Mouse (Mus musculus) kidney, postnatal 4 days (tissue): ENCODE data around the gene Gemin5.
A peak's percentile ranks its signal among the peaks of the same experiment; 100 is the strongest.
"Not testable (repeated sequence)": the region's sequence is repeated elsewhere in the genome, so short reads cannot be mapped to it uniquely, and the experiment has no call there.

Experiments used
- DNase-seq, 2 experiments: peaks; one replicate each; pipeline ENCODE4 v3.0.0; 2021; ENCODE audit warnings: mixed read lengths in 2 of 2

Gene Gemin5

GRCm38 (mm10) chr11:58104351-58104791, 64.0 kb downstream of the Gemin5 start:
- no peak for DNase-seq

- DNase-seq, result peak; percentile 99 to 100
These were observed 64.5 kb downstream of the Gemin5 start, which contains the start of gene Cnot8 for GRCm38 (mm10) chr11:58103697-58104306. Gene Cnot8, plus strand, starts transcription at chr11:58104153.

- DNase-seq, result no peak
These were observed 65.0 kb downstream of the Gemin5 start for GRCm38 (mm10) chr11:58103344-58103653.

- no peak for DNase-seq
These were observed 65.6 kb downstream of the Gemin5 start for GRCm38 (mm10) chr11:58102581-58103343.

- no peak for DNase-seq
These were observed 66.2 kb downstream of the Gemin5 start for GRCm38 (mm10) chr11:58102146-58102545.

GRCm38 (mm10) chr11:58101194-58101720, 67.1 kb downstream of the Gemin5 start:
- no peak for DNase-seq

- DNase-seq, result no peak
These were observed 68.3 kb downstream of the Gemin5 start for GRCm38 (mm10) chr11:58100006-58100405.

GRCm38 (mm10) chr11:58098366-58098720, 70.0 kb downstream of the Gemin5 start:
- DNase-seq, result not testable (repeated sequence)

- DNase-seq, result peak; percentile 15 to 45
These were observed 70.5 kb downstream of the Gemin5 start for GRCm38 (mm10) chr11:58097621-58098365.

GRCm38 (mm10) chr11:58096821-58097620, 71.3 kb downstream of the Gemin5 start:
- DNase-seq, result peak in 1 of 2 experiments; percentile 28

- DNase-seq, result no peak
These were observed 72.2 kb downstream of the Gemin5 start for GRCm38 (mm10) chr11:58096160-58096559.

GRCm38 (mm10) chr11:58095561-58095960, 72.8 kb downstream of the Gemin5 start:
- DNase-seq, result no peak

GRCm38 (mm10) chr11:58094766-58095165, 73.6 kb downstream of the Gemin5 start:
- no peak for DNase-seq

- peak; percentile 55 to 70 for DNase-seq
These were observed 75.3 kb downstream of the Gemin5 start, which contains the start of gene Gm12248 for GRCm38 (mm10) chr11:58093021-58093528. Gene Gm12248, minus strand, starts transcription at chr11:58093134.

GRCm38 (mm10) chr11:58092541-58092940, 75.8 kb downstream of the Gemin5 start:
- no peak for DNase-seq

- no peak for DNase-seq
These were observed 86.6 kb downstream of the Gemin5 start for GRCm38 (mm10) chr11:58081716-58082115.

- no peak for DNase-seq
These were observed 91.1 kb downstream of the Gemin5 start for GRCm38 (mm10) chr11:58077270-58077669.

- no peak for DNase-seq
These were observed 95.4 kb downstream of the Gemin5 start for GRCm38 (mm10) chr11:58072978-58073377.
